Mouse (Mus musculus): Measurements from ENCODE around the gene Ms4a15. TPM values are rescaled to one million over a fixed set of nuclear protein-coding genes. Genes with fewer than 3 reads are reported as not detected.

The Ms4a15 gene
- total and polyA plus RNA-seq, 3 experiments = 0.37 TPM; not detected in 2

- Histone ChIP-seq H3K27ac (ENCODE audit: insufficient read depth, low read depth) (no peak overlapping the region), H3K4me2 (ENCODE audit: insufficient read depth, low read depth, poor library complexity, severe bottlenecking) (no peak overlapping the region), H3K36me3 (replicated peaks in 1 of 2; ENCODE audit: control insufficient read depth in 1 of 2, insufficient read depth in 1 of 2, low read length in 1 of 2) (no peaks in the 10 kb centered on the region), H3K27me3 (replicated peaks) (no peaks in the 10 kb centered on the region), H3K4me1 (ENCODE audit: control insufficient read depth in 1 of 2, insufficient read depth in 2 of 2) (no peaks in the 10 kb centered on the region), H3K9me3 (replicated peaks; ENCODE audit: low read length) (peaks cover 7% of the 10 kb centered on the region), H3K4me3 (replicated peaks in 1 of 3; ENCODE audit: low read depth in 2 of 3, low read length in 2 of 3, poor library complexity in 1 of 3) (no peak overlapping the region), H3K9ac (ENCODE audit: insufficient read depth, low read depth) (no peak overlapping the region), H3K79me2 (replicated peaks; ENCODE audit: control insufficient read depth, extremely low read depth, insufficient read depth, poor library complexity, severe bottlenecking) (no peaks in the 10 kb centered on the region)
- dilution Hi-C loops (cut with MboI; ENCODE audit: extremely low pct_ligation_motif_present, extremely low pct_unique_long_range_greater_than_20kb, low sequenced_read_pairs) (no loop called here), in situ Hi-C loops (cut with MboI; ENCODE audit: low pct_ligation_motif_present, low pct_unique_long_range_greater_than_20kb, low sequenced_read_pairs) (no loop called here)
- DNase-seq (ENCODE audit: extremely low read depth) = no peak
- TF ChIP-seq ZKSCAN1 (IDR thresholded peaks at IDR 0.05; ENCODE audit: borderline replicate concordance, low read depth, low read length) = no peak
- no peak for TF ChIP-seq ELF1 (IDR thresholded peaks at IDR 0.05; ENCODE audit: low read depth, low read length)
- TF ChIP-seq POLR2AphosphoS2 (IDR thresholded peaks at IDR 0.05; ENCODE audit: low read depth, low read length) = no peak
- no peak for TF ChIP-seq TBP (conservative IDR thresholded peaks at IDR 0.05; ENCODE audit: low read depth, low read length)
- no peak for TF ChIP-seq MYC (IDR thresholded peaks at IDR 0.05; ENCODE audit: low read depth, low read length)
- no peak for TF ChIP-seq MAZ (IDR thresholded peaks at IDR 0.05; ENCODE audit: low read depth, low read length)
- no peak for TF ChIP-seq ETS1 (conservative IDR thresholded peaks at IDR 0.05; ENCODE audit: low read depth, low read length)
- no peak for TF ChIP-seq GABPA (IDR thresholded peaks at IDR 0.05; ENCODE audit: insufficient replicate concordance, low read depth, low read length)
- no peak for TF ChIP-seq MXI1 (IDR thresholded peaks at IDR 0.05; ENCODE audit: low read depth, low read length)
- TF ChIP-seq RAD21 (IDR thresholded peaks at IDR 0.05; ENCODE audit: low read depth, low read length) = no peak
- TF ChIP-seq POLR2A (IDR thresholded peaks at IDR 0.05; ENCODE audit: low read depth, low read length) = no peak
- TF ChIP-seq UBTF (IDR thresholded peaks at IDR 0.05; ENCODE audit: low read depth, low read length) = no peak
Measured at GRCm38 (mm10) chr19:11022382-11022781, 29.3 kb upstream of the Ms4a15 start.

- Histone ChIP-seq H3K27ac (ENCODE audit: insufficient read depth, low read depth) (no peak within 1 kb of the TSS), H3K4me3 (replicated peaks in 1 of 3; ENCODE audit: low read depth in 2 of 3, low read length in 2 of 3, poor library complexity in 1 of 3) (no peak within 1 kb of the TSS), H3K27me3 (replicated peaks) (no peaks in the 10 kb centered on the region), H3K79me2 (replicated peaks; ENCODE audit: control insufficient read depth, extremely low read depth, insufficient read depth, poor library complexity, severe bottlenecking) (no peaks in the 10 kb centered on the region), H3K9ac (ENCODE audit: insufficient read depth, low read depth) (no peak within 1 kb of the TSS), H3K4me2 (ENCODE audit: insufficient read depth, low read depth, poor library complexity, severe bottlenecking) (no peak within 1 kb of the TSS), H3K9me3 (replicated peaks; ENCODE audit: low read length) (peaks cover 7% of the 10 kb centered on the region), H3K4me1 (ENCODE audit: control insufficient read depth in 1 of 2, insufficient read depth in 2 of 2) (peaks cover 0 to 20% of the 10 kb centered on the region in 2 experiments; a peak in 2 of 4 replicates), H3K36me3 (replicated peaks in 1 of 2; ENCODE audit: control insufficient read depth in 1 of 2, insufficient read depth in 1 of 2, low read length in 1 of 2) (no peaks in the 10 kb centered on the region)
- TF ChIP-seq MAFK (IDR thresholded peaks at IDR 0.05; ENCODE audit: insufficient replicate concordance, low read length) (no peak), ZC3H11A (IDR thresholded peaks at IDR 0.05; ENCODE audit: low read depth, low read length) (no peak), NRF1 (IDR thresholded peaks at IDR 0.05; ENCODE audit: low read depth, low read length) (no peak), JUN (IDR thresholded peaks at IDR 0.05; ENCODE audit: insufficient read depth, low read depth, low read length) (no peak), MXI1 (IDR thresholded peaks at IDR 0.05; ENCODE audit: low read depth, low read length) (no peak), MAX (IDR thresholded peaks at IDR 0.05; ENCODE audit: low read length) (no peak)
- in situ Hi-C loops (cut with MboI; ENCODE audit: low pct_ligation_motif_present, low pct_unique_long_range_greater_than_20kb, low sequenced_read_pairs) = no loop called here
- no peak for DNase-seq (ENCODE audit: extremely low read depth)
- dilution Hi-C loops (cut with MboI; ENCODE audit: extremely low pct_ligation_motif_present, extremely low pct_unique_long_range_greater_than_20kb, low sequenced_read_pairs) = no loop called here
Measured at GRCm38 (mm10) chr19:11017891-11018290, 24.8 kb upstream of the Ms4a15 start, which contains the start of gene Ms4a18. TSS of gene Ms4a18 (minus strand) at chr19:11018031.

Data from CH12.LX (cell line).